ENCODE assay signal across 27 mouse cellular contexts in the genomic region with DNA sequence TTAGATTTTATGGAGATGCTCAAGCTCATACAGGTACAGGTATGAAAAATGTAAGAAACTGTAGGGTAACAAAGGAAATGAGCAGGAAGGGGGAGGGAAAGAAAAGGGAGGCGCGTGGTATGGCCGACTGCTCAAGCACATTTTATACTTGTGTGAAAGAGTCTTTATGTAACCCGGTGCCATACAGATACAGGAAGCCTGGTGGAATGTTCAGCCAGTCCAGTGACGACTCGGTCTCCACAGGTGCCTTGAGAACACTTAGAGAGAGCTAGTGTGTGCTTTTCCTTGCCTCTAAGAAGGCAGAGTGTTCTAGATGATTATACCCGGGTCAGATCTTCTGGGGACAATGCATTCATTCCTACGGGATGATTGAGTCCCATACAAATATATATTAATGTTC.
A peak's percentile ranks its signal among the peaks of the same experiment; 100 is the strongest.
DNase-seq lines count a peak whose midpoint lies in the region; ATAC-seq and TF ChIP-seq lines count a peak whose summit lies in the region.
"Had no signal": no experiment of that assay in that cellular context is flagged by ENCODE, and none has a peak within 500 bp of the region (broad histone marks: within the 10 kb centered on the region; RNA-seq: fewer than 3 reads in every experiment).

No protein-coding gene starts in this region.

- no peak for TF ChIP-seq CTCF in lung, embryonic 14.5 days (IDR thresholded peaks at IDR 0.05; ENCODE audit: low read depth)
- no peak for TF ChIP-seq CTCF in lung, adult 2 months (IDR thresholded peaks at IDR 0.05; ENCODE audit: insufficient read depth, low read length)

- peak overlapping the region; percentile 20; the same call in 1 of the 2 replicates for H3K27ac ChIP-seq in lung, embryonic 14.5 days (ENCODE audit: low read depth)
- no peak overlapping the region for H3K27ac ChIP-seq in lung, embryonic 16.5 days (ENCODE audit: low read length)
- no peak overlapping the region for H3K27ac ChIP-seq in midbrain, embryonic 15.5 days
- H3K27ac ChIP-seq: embryonic facial prominence, embryonic 13.5 days; embryonic facial prominence, embryonic 15.5 days; forebrain, embryonic 10.5 days; forebrain, embryonic 12.5 days had no signal

- ATAC-seq in lung, embryonic 14.5 days (ENCODE audit: insufficient read depth), result no peak
- peak; percentile 64; the same call in 1 of the 2 replicates for ATAC-seq in lung, embryonic 16.5 days (ENCODE audit: low read depth)
- ATAC-seq in activated CD4-positive, CD25-positive, alpha-beta regulatory T cell, adult 4 months, result peak; percentile 20
- no peak for ATAC-seq in midbrain, embryonic 15.5 days (replicated peaks)
- ATAC-seq: forebrain, embryonic 14.5 days; forebrain, embryonic 16.5 days; Patski had no signal

- no peak overlapping the region for H3K4me3 ChIP-seq in lung, embryonic 14.5 days (ENCODE audit: low read depth, low read length)
- H3K4me3 ChIP-seq in lung, embryonic 16.5 days (ENCODE audit: low read length), result no peak overlapping the region
- H3K4me3 ChIP-seq in lung, adult 2 months (replicated peaks; ENCODE audit: extremely low read depth, low read depth, low read length), result no peak overlapping the region
- no peak overlapping the region for H3K4me3 ChIP-seq in midbrain, embryonic 15.5 days
- H3K4me3 ChIP-seq: embryonic facial prominence, embryonic 13.5 days; embryonic facial prominence, embryonic 15.5 days; erythroblast, embryonic 14.5 days; forebrain, embryonic 10.5 days; forebrain, embryonic 12.5 days had no signal

- peak; percentile 34 for DNase-seq in lung, embryonic 14.5 days
- no peak for DNase-seq in lung, postnatal 4 days
- no peak for DNase-seq in lung, adult 2 months
- peak; percentile 13 for DNase-seq in CD4-positive, CD25-positive, alpha-beta regulatory T cell, adult 2 months (ENCODE audit: low read depth, low spot score)
- DNase-seq: adrenal gland, postnatal 10 days; adrenal gland, postnatal 25 days; B cell, adult 2 months; cerebellum, adult 11 months; cerebellum, adult 18-20 months; cerebellum, adult 8-10 months; cerebellum, adult 9-11 months; cerebellum, postnatal 14 days; cerebellum, postnatal 36 days; embryo, embryonic 11 days had no signal

- no peak overlapping the region for H3K4me2 ChIP-seq in lung, embryonic 14.5 days
- H3K4me2 ChIP-seq in lung, embryonic 16.5 days (ENCODE audit: low read depth, low read length), result no peak overlapping the region
- H3K4me2 ChIP-seq in midbrain, embryonic 15.5 days, result no peak overlapping the region
- H3K4me2 ChIP-seq: embryonic facial prominence, embryonic 13.5 days; embryonic facial prominence, embryonic 15.5 days; forebrain, embryonic 12.5 days had no signal

- H3K9me3 ChIP-seq in lung, embryonic 14.5 days (ENCODE audit: low read depth, low read length), result no peaks in the 10 kb centered on the region
- no peaks in the 10 kb centered on the region for H3K9me3 ChIP-seq in lung, embryonic 16.5 days (ENCODE audit: control insufficient read depth, low read length)
- H3K9me3 ChIP-seq in midbrain, embryonic 15.5 days, result no peaks in the 10 kb centered on the region
- H3K9me3 ChIP-seq: embryonic facial prominence, embryonic 13.5 days; embryonic facial prominence, embryonic 15.5 days; forebrain, embryonic 10.5 days; forebrain, embryonic 12.5 days; G1E had no signal

- peaks cover 30% of the 10 kb centered on the region for H3K36me3 ChIP-seq in lung, embryonic 14.5 days (ENCODE audit: insufficient read depth)
- H3K36me3 ChIP-seq in lung, embryonic 16.5 days (ENCODE audit: control insufficient read depth, insufficient read depth, low read length), result peaks cover 12% of the 10 kb centered on the region
- H3K36me3 ChIP-seq in midbrain, embryonic 15.5 days (replicated peaks), result no peaks in the 10 kb centered on the region

- peaks cover 6% of the 10 kb centered on the region; the same call in 1 of the 2 replicates for H3K4me1 ChIP-seq in lung, embryonic 14.5 days (ENCODE audit: insufficient read depth)
- peaks cover 7% of the 10 kb centered on the region for H3K4me1 ChIP-seq in lung, embryonic 16.5 days (replicated peaks; ENCODE audit: control insufficient read depth, insufficient read depth, low read length)
- H3K4me1 ChIP-seq in lung, adult 2 months (ENCODE audit: control insufficient read depth, insufficient read depth, low read length), result peaks cover 3% of the 10 kb centered on the region; the same call in 1 of the 2 replicates
- H3K4me1 ChIP-seq in midbrain, embryonic 15.5 days, result no peaks in the 10 kb centered on the region
- H3K4me1 ChIP-seq: embryonic facial prominence, embryonic 13.5 days; embryonic facial prominence, embryonic 15.5 days; forebrain, embryonic 10.5 days; forebrain, embryonic 12.5 days had no signal

- TF ChIP-seq POLR2A in lung, adult 2 months (IDR thresholded peaks at IDR 0.05; ENCODE audit: borderline replicate concordance, extremely low read depth, low read depth, low read length), result no peak

- no peak overlapping the region for H3K9ac ChIP-seq in lung, embryonic 14.5 days
- H3K9ac ChIP-seq in lung, embryonic 16.5 days (ENCODE audit: low read length), result no peak overlapping the region
- no peak overlapping the region for H3K9ac ChIP-seq in midbrain, embryonic 15.5 days
- H3K9ac ChIP-seq: embryonic facial prominence, embryonic 13.5 days; embryonic facial prominence, embryonic 15.5 days; forebrain, embryonic 12.5 days had no signal

- no peaks in the 10 kb centered on the region for H3K27me3 ChIP-seq in lung, embryonic 14.5 days (ENCODE audit: insufficient read depth, low read length)
- H3K27me3 ChIP-seq in lung, embryonic 16.5 days (ENCODE audit: control insufficient read depth, insufficient read depth, low read depth, low read length), result no peaks in the 10 kb centered on the region
- no peaks in the 10 kb centered on the region for H3K27me3 ChIP-seq in midbrain, embryonic 15.5 days (replicated peaks)
- H3K27me3 ChIP-seq: CH12.LX; embryonic facial prominence, embryonic 13.5 days; embryonic facial prominence, embryonic 15.5 days; forebrain, embryonic 12.5 days; Patski had no signal

- WGBS in lung, embryonic 14.5 days, result 70% methylated on average over 8 of the region's 8 CpGs
- WGBS in lung, embryonic 16.5 days, result 68% methylated on average over 8 of the region's 8 CpGs
- 72% methylated on average over 8 of the region's 8 CpGs for WGBS in lung, adult 2 months
- WGBS in midbrain, embryonic 15.5 days, result 93% methylated on average over 8 of the region's 8 CpGs

Comparison
In these comparisons a context has a peak if more than half of its experiments do, and no peak if none do; other contexts are left out.
1. ATAC-seq: peak in lung, embryonic 16.5 days (single experiment) and activated CD4-positive, CD25-positive, alpha-beta regulatory T cell, adult 4 months (single experiment); none in lung, embryonic 14.5 days (single experiment) and midbrain, embryonic 15.5 days (single experiment).
2. DNase-seq: peak in lung, embryonic 14.5 days (single experiment) and CD4-positive, CD25-positive, alpha-beta regulatory T cell, adult 2 months (single experiment); none in lung, postnatal 4 days (0 of 2) and lung, adult 2 months (single experiment).